Mouse (Mus musculus): Measurements from ENCODE around the gene Olfr44. TPM values are rescaled to one million over a fixed set of nuclear protein-coding genes. Genes with fewer than 3 reads are reported as not detected.

Olfr44 gene
- total RNA-seq (2015; ENCODE audit: low replicate concordance) (not detected in 2 replicates), total RNA-seq (2017; ENCODE audit: low replicate concordance) (not detected in 2 replicates)

DNA sequence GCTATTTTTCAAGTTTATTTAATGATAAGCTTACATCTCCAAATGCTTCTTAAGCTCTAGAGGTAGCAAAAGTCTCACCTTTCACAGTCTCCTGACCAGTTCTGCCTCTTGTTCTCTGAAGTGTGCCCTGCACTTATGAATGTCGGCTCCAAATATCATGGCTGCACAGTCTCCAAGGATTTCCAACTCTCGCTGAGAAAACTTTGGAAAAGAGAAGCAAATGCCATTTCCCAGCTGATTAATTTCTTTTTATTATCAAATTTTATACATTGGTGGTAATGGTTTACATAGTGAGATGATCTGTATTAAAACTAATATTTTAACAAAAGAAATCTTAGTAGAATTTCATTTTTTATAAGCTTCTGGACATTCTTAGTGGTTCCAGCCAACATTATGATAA lies at the start of gene Olfr44:
Olfr44 (minus strand) TSS at position 101 of the 400 bp plus-strand sequence.
- ATAC-seq (replicated peaks; ENCODE audit: low FRiP score, poor library complexity, severe bottlenecking), result no peak

DNA sequence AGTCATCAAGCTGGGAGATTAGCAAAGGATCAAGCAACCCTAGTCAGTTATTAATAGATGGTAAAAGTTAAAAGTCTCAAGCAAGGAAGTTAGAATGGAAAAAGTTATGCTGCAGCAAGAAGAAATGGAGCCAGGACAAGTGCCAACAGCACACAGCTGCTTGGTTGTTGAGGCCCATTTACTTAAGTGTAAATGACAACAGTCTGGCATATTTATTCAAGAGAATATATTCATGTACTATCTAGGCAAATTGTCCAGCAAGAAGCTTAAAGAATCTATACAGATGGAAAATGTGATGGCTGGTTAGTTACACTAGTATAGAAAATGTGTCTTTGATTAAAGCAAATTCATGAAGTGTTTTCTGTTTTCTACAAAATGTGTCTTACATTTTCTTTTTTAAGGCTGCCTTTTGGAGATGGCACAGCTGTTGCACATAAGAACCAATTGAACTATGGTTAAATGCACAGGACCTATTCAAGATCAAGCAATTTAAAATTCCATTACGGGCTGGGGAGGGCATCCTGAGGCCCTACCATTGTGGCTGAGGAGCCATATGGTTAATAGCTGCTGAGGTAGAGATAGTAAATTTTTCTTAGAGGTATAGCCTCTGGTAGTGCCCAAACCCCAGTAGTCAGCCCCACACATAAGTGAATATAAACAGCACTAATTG lies 30.0 kb upstream of the Olfr44 start:
- ATAC-seq (replicated peaks; ENCODE audit: low FRiP score, poor library complexity, severe bottlenecking), result no peak

DNA sequence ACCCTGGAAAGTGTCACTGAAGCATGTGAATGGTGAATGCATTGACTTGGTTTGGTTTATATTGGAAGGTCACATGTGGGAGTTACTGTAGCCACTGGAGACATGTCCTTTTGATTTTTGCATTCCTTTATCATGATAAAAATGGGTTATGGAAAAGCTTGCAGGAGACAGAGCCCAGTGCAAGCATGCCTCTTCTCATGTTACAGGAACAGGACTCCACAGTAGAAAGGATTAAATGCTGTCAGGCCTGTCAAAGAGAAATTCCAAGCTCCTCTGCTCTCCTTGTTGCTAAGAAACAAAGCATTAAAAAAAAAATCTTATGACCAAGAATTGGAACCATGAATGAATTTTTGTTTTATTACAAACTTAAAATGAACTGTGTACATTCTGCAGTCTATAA lies 24.8 kb upstream of the Olfr44 start:
- ATAC-seq (replicated peaks; ENCODE audit: low FRiP score, poor library complexity, severe bottlenecking), result no peak

DNA sequence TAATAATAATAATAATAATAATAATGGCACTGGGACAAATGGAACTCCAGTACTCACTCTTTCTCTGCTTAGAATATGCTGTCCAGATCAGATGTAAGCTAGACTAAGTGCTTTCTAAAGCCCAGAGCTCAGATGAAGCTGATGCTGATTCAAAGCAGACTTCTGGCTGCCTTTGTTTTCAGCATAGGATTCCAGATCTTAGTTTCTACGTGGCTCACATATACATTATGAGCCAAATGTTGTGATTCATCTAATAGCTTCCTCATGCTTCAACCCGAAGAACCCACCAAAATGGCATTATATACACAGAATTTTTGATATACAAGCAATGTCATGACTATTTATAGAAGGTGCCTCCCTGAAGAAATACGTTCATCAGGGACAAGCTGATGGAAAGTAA lies 21.7 kb upstream of the Olfr44 start, which contains the start of gene Olfr957:
Olfr957 (minus strand) TSS at position 279 of the 400 bp plus-strand sequence.
- no peak for ATAC-seq (replicated peaks; ENCODE audit: low FRiP score, poor library complexity, severe bottlenecking)

DNA sequence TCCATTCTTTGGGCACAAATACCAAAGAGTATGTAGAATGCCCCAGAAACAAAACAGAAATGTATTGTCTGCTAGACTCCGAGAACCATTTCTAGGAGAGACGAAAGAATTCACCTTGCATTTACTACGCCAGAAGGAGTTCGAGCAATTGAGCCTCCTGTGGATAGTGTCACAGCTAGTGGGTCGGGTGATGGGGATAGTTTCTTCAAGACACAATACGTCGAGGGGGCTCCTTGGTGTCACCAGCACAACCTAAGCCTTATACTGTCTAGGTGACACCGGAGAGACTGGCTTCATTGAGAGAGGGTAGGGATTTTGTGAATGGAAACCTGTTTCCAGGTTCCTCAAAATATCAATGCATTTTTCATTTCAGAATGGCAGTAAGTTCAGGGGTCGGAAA lies 15.6 kb upstream of the Olfr44 start:
- ATAC-seq (replicated peaks; ENCODE audit: low FRiP score, poor library complexity, severe bottlenecking), result no peak

DNA sequence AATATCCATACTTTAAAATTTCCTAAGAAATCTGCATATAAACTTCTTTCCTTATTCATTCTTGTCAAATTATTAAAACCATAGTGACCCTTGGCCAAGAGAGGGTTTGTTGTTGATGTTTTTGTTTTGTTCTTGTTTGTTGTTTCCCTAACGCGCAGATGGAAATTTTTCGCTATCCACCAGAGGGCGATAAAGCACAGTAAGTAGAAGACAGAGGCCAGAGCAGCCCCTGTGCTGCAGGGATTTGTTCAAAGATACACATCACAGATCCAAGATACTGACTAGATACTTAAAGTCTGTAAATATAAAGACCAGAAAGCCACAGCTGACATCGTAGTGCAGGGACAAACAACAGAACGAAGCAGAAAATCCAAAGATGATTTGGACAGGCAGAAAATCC lies 15.2 kb upstream of the Olfr44 start:
- no peak for ATAC-seq (replicated peaks; ENCODE audit: low FRiP score, poor library complexity, severe bottlenecking)

DNA sequence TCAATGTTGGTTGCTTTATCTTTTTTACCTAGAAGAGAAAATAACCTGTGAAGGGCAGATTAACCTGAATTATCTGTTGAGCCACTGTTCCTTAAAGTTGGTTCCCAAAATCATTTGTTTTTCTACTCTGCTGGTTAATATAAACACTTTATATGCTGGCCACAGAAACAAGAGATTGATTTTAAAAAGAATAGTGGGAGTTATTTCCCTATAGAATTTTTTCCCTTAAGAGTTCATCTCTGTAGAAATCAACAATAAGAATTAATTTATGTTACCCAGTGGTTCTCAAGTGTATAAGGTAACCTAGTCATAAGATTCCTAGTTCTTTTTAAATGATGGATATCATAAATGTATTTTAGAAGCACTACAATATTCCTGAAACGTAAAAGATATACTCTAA lies 22.0 kb downstream of the Olfr44 start, which contains the start of gene Olfr955:
Olfr955 (minus strand) TSS at position 101 of the 400 bp plus-strand sequence.
- ATAC-seq (replicated peaks; ENCODE audit: low FRiP score, poor library complexity, severe bottlenecking), result no peak

DNA sequence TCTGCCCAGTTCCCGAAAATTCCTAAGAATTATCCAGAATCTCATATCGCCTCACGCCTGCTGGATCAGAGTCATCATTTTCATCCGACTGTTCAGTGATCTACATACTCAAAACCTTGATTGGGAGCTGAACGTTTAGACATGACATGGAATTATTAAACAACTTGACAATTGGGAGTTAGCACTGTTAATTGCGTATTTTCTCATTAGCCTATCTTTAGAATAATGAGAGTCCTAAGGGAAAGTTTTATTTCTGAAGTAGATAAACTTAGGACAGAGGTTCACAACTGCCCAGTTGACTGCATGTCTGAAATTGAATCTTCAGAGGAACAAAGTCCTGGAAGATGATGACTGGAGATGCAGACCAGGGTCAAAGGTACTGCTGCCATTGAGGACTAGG lies 37.4 kb downstream of the Olfr44 start, which contains the start of gene Olfr954:
Olfr954 (plus strand) TSS at position 301 of the 400 bp plus-strand sequence.
- no peak for ATAC-seq (replicated peaks; ENCODE audit: low FRiP score, poor library complexity, severe bottlenecking)

Other genes starting within 250 kb of the Olfr44 start
- gene Olfr1537, start 244.0 kb downstream of the Olfr44 start, total RNA-seq (2015; ENCODE audit: low replicate concordance), result not detected in 2 replicates
- gene Olfr1537, start 244.0 kb downstream of the Olfr44 start, total RNA-seq (2017; ENCODE audit: low replicate concordance), result not detected in 2 replicates
- not detected in 2 replicates for gene Olfr945, start 217.2 kb downstream of the Olfr44 start, total RNA-seq (2015; ENCODE audit: low replicate concordance)
- gene Olfr945, start 217.2 kb downstream of the Olfr44 start, total RNA-seq (2017; ENCODE audit: low replicate concordance), result not detected in 2 replicates
- not detected in 2 replicates for gene Olfr948, start 167.9 kb downstream of the Olfr44 start, total RNA-seq (2015; ENCODE audit: low replicate concordance)
- gene Olfr948, start 167.9 kb downstream of the Olfr44 start, total RNA-seq (2017; ENCODE audit: low replicate concordance), result not detected in 2 replicates
- not detected in 2 replicates for gene Olfr951, start 106.6 kb downstream of the Olfr44 start, total RNA-seq (2015; ENCODE audit: low replicate concordance)
- gene Olfr951, start 106.6 kb downstream of the Olfr44 start, total RNA-seq (2017; ENCODE audit: low replicate concordance), result not detected in 2 replicates
- gene Olfr952, start 66.8 kb downstream of the Olfr44 start, total RNA-seq (2015; ENCODE audit: low replicate concordance), result not detected in 2 replicates
- not detected in 2 replicates for gene Olfr952, start 66.8 kb downstream of the Olfr44 start, total RNA-seq (2017; ENCODE audit: low replicate concordance)
- not detected in 2 replicates for gene Olfr954, start 37.3 kb downstream of the Olfr44 start, total RNA-seq (2015; ENCODE audit: low replicate concordance)
- gene Olfr954, start 37.3 kb downstream of the Olfr44 start, total RNA-seq (2017; ENCODE audit: low replicate concordance), result 0.70 TPM in 1 of 2 replicates, not detected in the other
- not detected in 2 replicates for gene Olfr955, start 22.1 kb downstream of the Olfr44 start, total RNA-seq (2015; ENCODE audit: low replicate concordance)
- not detected in 2 replicates for gene Olfr955, start 22.1 kb downstream of the Olfr44 start, total RNA-seq (2017; ENCODE audit: low replicate concordance)
- not detected in 2 replicates for gene Olfr957, start 21.8 kb upstream of the Olfr44 start, total RNA-seq (2015; ENCODE audit: low replicate concordance)
- gene Olfr957, start 21.8 kb upstream of the Olfr44 start, total RNA-seq (2017; ENCODE audit: low replicate concordance), result not detected in 2 replicates
- gene Olfr958, start 60.1 kb upstream of the Olfr44 start, total RNA-seq (2015; ENCODE audit: low replicate concordance), result not detected in 2 replicates
- not detected in 2 replicates for gene Olfr958, start 60.1 kb upstream of the Olfr44 start, total RNA-seq (2017; ENCODE audit: low replicate concordance)
- not detected in 2 replicates for gene Olfr959, start 81.6 kb upstream of the Olfr44 start, total RNA-seq (2015; ENCODE audit: low replicate concordance)
- gene Olfr959, start 81.6 kb upstream of the Olfr44 start, total RNA-seq (2017; ENCODE audit: low replicate concordance), result not detected in 2 replicates
- gene AW551984, start 110.4 kb upstream of the Olfr44 start, total RNA-seq (2015; ENCODE audit: low replicate concordance), result not detected in 2 replicates
- gene AW551984, start 110.4 kb upstream of the Olfr44 start, total RNA-seq (2017; ENCODE audit: low replicate concordance), result not detected in 2 replicates
- gene Olfr148, start 116.7 kb upstream of the Olfr44 start, total RNA-seq (2015; ENCODE audit: low replicate concordance), result not detected in 2 replicates
- gene Olfr148, start 116.7 kb upstream of the Olfr44 start, total RNA-seq (2017; ENCODE audit: low replicate concordance), result not detected in 2 replicates
- gene Olfr960, start 127.4 kb upstream of the Olfr44 start, total RNA-seq (2015; ENCODE audit: low replicate concordance), result not detected in 2 replicates
- not detected in 2 replicates for gene Olfr960, start 127.4 kb upstream of the Olfr44 start, total RNA-seq (2017; ENCODE audit: low replicate concordance)
- not detected in 2 replicates for gene Olfr961, start 151.1 kb upstream of the Olfr44 start, total RNA-seq (2015; ENCODE audit: low replicate concordance)
- not detected in 2 replicates for gene Olfr961, start 151.1 kb upstream of the Olfr44 start, total RNA-seq (2017; ENCODE audit: low replicate concordance)
- not detected in 2 replicates for gene Olfr963, start 173.2 kb upstream of the Olfr44 start, total RNA-seq (2015; ENCODE audit: low replicate concordance)
- gene Olfr963, start 173.2 kb upstream of the Olfr44 start, total RNA-seq (2017; ENCODE audit: low replicate concordance), result not detected in 2 replicates
- not detected in 2 replicates for gene Olfr149, start 213.1 kb upstream of the Olfr44 start, total RNA-seq (2015; ENCODE audit: low replicate concordance)
- not detected in 2 replicates for gene Olfr149, start 213.1 kb upstream of the Olfr44 start, total RNA-seq (2017; ENCODE audit: low replicate concordance)
- gene Olfr965, start 217.4 kb upstream of the Olfr44 start, total RNA-seq (2015; ENCODE audit: low replicate concordance), result not detected in 2 replicates
- 1.2 TPM in 1 of 2 replicates, not detected in the other for gene Olfr965, start 217.4 kb upstream of the Olfr44 start, total RNA-seq (2017; ENCODE audit: low replicate concordance)
- gene Olfr150, start 237.0 kb upstream of the Olfr44 start, total RNA-seq (2015; ENCODE audit: low replicate concordance), result not detected in 2 replicates
- gene Olfr150, start 237.0 kb upstream of the Olfr44 start, total RNA-seq (2017; ENCODE audit: low replicate concordance), result not detected in 2 replicates

Data from erythroblast, adult 5-6 weeks (primary cell).